Mouse (Mus musculus): ENCODE measurements around the gene Vps41.

DNA sequence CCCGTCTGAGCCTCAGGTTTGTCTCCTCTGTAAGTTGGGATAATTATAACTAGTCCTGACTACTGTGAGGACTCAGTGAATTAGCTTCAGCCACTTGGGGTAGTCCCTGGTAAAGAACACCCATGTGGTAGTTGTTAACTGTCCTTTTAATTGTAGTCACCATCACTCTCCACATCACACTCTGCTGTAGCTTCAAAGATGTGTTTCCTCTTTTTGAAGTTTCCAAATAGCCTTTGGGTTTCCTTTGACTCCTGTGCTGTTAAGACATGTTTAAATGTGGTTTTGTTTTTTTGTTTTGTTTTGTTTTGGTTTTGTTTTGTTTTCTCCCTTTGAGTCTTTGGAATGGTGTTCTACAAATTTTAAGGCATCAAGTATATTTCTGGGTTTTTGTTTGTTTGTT lies 68.6 kb downstream of the Vps41 start:
- TF ChIP-seq CTCF (IDR thresholded peaks at IDR 0.05), result no peak
- no peak for TF ChIP-seq EP300 (IDR thresholded peaks at IDR 0.05)

Data from lung, postnatal 0 days (tissue).